Mouse (Mus musculus) thymus, adult 18-20 months (tissue): ENCODE data around the gene Srgap3.

Experiments used
- DNase-seq, 2 experiments: peaks; one replicate each; pipeline ENCODE4 v3.0.0; 2022; ENCODE audit warnings: mixed read lengths in 2 of 2

The Srgap3 gene

DNA sequence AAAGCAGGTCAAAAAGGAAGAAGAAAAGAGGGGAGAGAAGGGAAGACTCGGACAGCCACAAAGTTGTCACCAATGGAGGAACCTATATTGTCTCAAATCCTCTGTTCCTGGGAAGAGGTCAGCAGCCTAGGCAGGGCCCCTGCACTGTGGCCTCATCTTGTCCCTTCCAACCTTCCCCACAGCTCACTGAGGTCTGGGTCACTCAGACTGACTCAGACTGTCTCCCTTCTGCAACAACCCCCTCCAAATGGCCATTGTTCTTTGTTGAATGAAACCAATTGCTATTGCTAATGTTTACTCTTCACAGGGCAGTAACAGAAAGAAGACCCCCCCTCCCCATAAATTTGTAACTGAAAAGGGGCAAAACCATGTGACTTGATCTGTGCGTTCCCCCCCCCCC lies 2.2 kb upstream of the Srgap3 start:
- no peak for DNase-seq

DNA sequence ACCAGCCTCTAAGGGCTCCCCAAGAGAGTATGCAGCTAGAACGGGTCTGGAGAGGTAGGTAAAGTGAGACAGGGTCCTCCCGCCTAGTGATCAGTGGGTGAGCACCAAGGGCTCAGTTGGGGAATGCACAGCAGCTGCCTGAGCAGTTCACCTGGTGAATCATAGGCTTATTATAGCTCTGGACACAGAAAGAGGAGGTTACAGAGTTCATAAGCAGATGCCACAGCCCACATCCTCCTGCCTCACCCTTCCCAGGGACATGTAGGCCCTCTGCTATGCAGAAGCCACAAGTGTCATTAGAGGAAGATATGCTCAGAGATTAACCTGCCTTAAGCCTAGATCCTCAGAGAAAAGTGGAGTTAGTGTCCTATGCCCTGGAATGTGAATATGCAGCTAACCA lies 1.4 kb upstream of the Srgap3 start:
- no peak for DNase-seq

GRCm38 (mm10) chr6:112946021-112946811 lies 850 bp downstream of the Srgap3 start:
- no peak for DNase-seq

DNA sequence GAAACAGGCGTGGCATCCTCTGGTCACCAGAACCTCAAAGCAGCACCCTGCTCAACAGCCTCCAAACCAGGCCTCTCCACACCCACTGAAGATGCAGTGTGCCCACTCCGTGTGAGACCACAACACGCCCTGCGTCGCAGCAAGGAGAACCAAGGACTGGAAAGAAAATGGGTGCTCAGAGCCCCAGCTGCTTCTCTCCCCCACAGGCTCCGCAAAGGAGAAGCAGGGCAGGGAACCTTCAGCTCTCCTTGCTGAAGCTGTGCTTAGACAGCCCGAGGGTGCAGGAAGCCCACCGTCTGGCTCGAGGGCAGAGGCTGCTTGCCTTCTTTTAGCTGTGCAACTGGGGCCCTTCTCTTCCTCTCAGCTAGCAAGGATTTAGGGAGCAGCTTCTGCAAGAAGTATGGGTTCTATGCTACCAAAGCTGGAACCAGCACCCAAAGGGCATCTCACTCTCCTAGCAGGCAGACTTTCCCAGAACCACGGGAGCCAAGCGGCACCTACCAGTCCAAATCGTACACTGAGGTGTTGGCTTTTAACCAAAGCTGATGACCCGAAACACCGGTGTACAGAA lies 1.8 kb downstream of the Srgap3 start:
- DNase-seq = no peak

GRCm38 (mm10) chr6:112943596-112944245 lies 3.3 kb downstream of the Srgap3 start:
- DNase-seq = no peak

- DNase-seq = no peak
Measured at GRCm38 (mm10) chr6:112939281-112939680, 7.8 kb downstream of the Srgap3 start.

- no peak for DNase-seq
Measured at GRCm38 (mm10) chr6:112937791-112938190, 9.3 kb downstream of the Srgap3 start.

DNA sequence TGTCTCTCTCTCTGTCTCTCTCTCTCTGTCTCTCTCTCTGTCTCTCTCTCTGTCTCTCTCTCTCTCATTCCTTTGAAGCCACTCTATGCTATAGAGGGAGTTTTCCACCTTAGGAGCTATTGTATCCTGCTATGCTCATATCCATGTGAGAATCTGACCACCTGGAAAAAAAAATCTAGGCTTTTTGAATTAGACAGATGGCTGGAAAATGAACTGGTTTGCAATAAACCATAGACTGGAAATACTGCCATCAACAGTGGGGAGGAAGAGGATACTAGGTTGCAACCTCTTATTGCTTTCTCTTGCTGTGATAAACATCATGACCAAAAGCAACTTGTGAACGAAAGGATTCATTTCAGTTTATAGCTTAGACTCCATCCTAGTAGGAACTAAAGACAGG lies 12.6 kb downstream of the Srgap3 start:
- DNase-seq = no peak

- DNase-seq = no peak
Measured at GRCm38 (mm10) chr6:112932611-112933010, 14.5 kb downstream of the Srgap3 start.

GRCm38 (mm10) chr6:112930011-112930451 lies 17.0 kb downstream of the Srgap3 start:
- no peak for DNase-seq

- no peak for DNase-seq
Measured at GRCm38 (mm10) chr6:112929291-112929984, 17.6 kb downstream of the Srgap3 start.

GRCm38 (mm10) chr6:112928841-112929240 lies 18.2 kb downstream of the Srgap3 start:
- DNase-seq = no peak

GRCm38 (mm10) chr6:112927341-112927740 lies 19.7 kb downstream of the Srgap3 start:
- no peak for DNase-seq

- DNase-seq = no peak
Measured at GRCm38 (mm10) chr6:112926011-112926410, 21.1 kb downstream of the Srgap3 start.

DNA sequence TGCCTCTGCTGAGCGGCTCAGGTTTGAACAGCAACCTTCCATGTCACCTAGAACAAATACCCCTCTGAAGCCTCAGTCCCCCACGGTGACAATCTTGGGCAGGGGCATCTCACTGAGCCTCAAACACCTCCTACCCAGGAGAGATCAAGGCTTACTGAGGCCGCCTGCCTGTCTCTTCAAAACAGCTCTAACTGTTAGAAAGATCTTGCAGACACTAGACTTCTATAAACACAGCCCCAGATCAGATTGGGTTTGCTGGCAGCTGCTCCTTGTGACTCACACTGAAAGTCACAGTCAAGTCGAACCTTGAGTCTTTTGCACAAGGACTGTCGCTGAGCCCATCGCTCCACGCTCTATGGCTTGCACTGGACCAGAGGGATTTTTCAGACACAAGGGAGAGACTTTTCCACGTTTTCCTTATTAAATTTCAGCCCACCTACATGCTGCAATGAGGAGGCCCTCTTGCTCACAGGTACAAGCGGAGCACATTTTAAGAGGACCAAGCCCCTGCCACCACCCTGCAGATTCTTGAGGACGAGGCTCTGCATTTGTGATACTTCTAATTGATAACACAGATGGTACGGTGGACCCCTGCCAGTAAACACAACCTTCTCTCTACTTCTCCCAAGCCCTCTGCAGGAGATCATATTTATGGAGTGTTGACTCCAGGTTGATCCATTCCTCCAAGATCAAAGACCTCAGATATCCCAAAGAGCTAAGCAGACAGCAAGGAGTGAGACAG lies 21.7 kb downstream of the Srgap3 start:
- no peak for DNase-seq

- DNase-seq = no peak
Measured at GRCm38 (mm10) chr6:112924606-112925141, 22.4 kb downstream of the Srgap3 start.

GRCm38 (mm10) chr6:112920619-112921195 lies 26.4 kb downstream of the Srgap3 start:
- DNase-seq = no peak

DNA sequence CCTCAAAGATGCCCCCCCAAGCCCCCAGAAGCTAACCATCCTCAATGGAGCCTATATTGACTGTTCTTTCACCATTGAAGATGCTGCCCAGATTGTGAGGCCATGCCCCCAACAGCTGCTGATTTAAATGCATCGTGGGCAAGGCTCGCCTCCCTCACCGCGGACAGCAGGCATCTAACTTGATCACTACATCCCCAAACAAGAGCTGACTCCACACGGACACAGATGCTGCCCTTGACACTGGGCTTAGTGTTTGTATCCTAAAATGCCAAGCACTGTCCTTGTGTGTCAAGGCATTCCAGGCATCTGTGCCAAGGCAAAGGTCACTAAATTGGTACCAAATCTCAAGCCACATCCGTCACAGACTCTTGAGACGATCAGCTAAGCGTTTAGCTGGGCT lies 29.3 kb downstream of the Srgap3 start:
- DNase-seq = no peak

DNA sequence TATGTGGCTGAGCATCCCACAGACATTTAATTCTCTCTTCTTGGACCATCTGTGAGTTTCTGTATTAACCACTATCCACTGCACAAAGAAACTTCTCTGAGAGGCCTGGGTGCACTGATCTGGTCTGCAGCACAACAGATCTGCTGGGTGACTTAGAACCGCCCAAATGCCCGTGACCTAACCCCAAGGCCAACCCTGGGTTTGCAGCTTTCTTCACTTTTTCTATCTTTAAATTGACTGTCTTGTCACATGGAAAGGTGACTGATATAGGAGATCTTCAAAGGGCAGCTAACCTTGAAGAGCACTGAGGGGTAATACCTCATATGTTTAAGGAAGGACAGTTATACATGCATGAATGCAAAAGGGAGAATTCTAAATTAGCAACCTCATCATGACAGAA lies 30.8 kb downstream of the Srgap3 start:
- DNase-seq = no peak

DNA sequence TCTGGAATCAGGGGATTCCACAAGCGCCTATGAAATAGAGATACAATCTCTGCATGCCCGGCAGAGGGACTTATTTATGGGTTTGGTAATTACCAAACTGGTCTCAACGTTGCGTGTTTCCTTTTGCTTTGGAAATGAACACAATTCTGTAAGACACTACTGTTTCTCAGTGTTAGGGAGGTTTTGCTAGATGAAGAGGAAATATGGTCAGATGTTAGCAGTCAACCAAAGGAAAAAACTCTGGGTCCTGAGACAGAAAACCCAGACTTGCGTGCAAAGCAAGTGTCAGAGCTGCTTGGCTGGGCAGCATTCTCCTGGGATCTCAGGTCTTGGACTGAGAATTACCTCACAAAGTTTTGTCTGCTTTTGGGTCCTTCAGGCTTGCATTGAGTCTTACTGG lies 34.5 kb downstream of the Srgap3 start:
- DNase-seq = no peak

DNA sequence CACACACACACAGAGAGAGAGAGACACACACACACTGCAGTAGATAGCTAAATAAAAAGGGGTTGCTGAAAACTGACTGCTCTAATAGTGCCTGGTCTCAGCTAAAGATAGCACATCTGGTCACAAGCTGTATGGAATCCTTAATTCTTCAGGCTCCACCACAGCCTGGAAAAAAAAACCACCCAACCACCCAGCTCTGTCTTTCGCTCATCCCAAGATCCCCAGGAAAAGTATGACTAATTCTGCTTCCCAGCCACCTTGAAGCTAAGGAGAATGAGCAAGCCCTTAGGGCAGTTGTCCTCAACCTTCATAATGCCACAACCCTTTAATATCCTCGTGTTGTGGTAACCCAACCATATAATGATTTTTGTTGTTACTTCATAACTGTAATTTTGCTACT lies 37.4 kb downstream of the Srgap3 start:
- no peak for DNase-seq
